Comparison of ENCODE assay signal across 18 mouse cellular contexts in the genomic region with DNA sequence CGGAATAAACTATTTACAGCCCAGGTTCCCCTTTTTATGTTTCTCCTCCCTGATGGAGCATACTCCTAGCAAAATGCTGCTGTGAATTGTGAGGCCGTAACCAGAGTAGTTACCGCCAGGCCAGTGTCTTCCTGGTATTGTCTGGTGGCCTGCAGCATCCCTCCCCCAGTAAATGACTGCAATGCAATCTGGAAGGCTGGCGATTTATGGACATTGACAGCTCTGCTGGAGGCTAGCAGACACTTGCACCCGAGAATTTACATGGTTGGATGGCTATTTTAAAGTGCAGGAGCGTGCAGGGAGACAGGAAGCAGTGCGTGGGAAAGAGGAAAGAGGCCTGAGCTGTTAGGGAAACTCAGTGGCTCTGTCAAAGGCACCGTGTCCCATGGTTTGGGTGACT.
DNase-seq lines count a peak whose midpoint lies in the region; ATAC-seq and TF ChIP-seq lines count a peak whose summit lies in the region.
"Had no signal": no experiment of that assay in that cellular context is flagged by ENCODE, and none has a peak within 500 bp of the region (broad histone marks: within the 10 kb centered on the region; RNA-seq: fewer than 3 reads in every experiment).

No protein-coding gene starts in this region.

- TF ChIP-seq CTCF in lung, postnatal 0 days (IDR thresholded peaks at IDR 0.05), result no peak
- TF ChIP-seq CTCF in lung, adult 2 months (IDR thresholded peaks at IDR 0.05; ENCODE audit: insufficient read depth, low read length), result no peak
- no peak for TF ChIP-seq CTCF in brain, embryonic 14.5 days (IDR thresholded peaks at IDR 0.05; ENCODE audit: borderline replicate concordance, extremely low read depth, insufficient read depth, insufficient read length)

- no peaks in the 10 kb centered on the region for H3K27me3 ChIP-seq in hindbrain, embryonic 15.5 days
- H3K27me3 ChIP-seq in hindbrain, embryonic 10.5 days (ENCODE audit: insufficient read depth, poor library complexity, severe bottlenecking), result no peaks in the 10 kb centered on the region
- no peaks in the 10 kb centered on the region for H3K27me3 ChIP-seq in lung, postnatal 0 days (replicated peaks; ENCODE audit: insufficient read depth, low read length)
- H3K27me3 ChIP-seq in intestine, embryonic 16.5 days (replicated peaks; ENCODE audit: control insufficient read depth, insufficient read depth, low read length), result no peaks in the 10 kb centered on the region
- H3K27me3 ChIP-seq: limb, embryonic 12.5 days; stomach, embryonic 15.5 days had no signal

- 44% methylated on average over 8 of the region's 8 CpGs for WGBS in hindbrain, embryonic 15.5 days
- WGBS in hindbrain, embryonic 10.5 days, result 75% methylated on average over 8 of the region's 8 CpGs
- WGBS in lung, postnatal 0 days, result 63% methylated on average over 8 of the region's 8 CpGs
- 53% methylated on average over 8 of the region's 8 CpGs for WGBS in lung, adult 2 months
- WGBS in intestine, embryonic 16.5 days, result 60% methylated on average over 8 of the region's 8 CpGs

- no peak overlapping the region for H3K4me2 ChIP-seq in hindbrain, embryonic 15.5 days
- no peak overlapping the region for H3K4me2 ChIP-seq in lung, postnatal 0 days (replicated peaks; ENCODE audit: low read depth, low read length)
- no peak overlapping the region for H3K4me2 ChIP-seq in intestine, embryonic 16.5 days (ENCODE audit: low read depth, low read length)
- H3K4me2 ChIP-seq: heart, embryonic 11.5 days; limb, embryonic 12.5 days; stomach, embryonic 15.5 days had no signal

- peaks cover 31% of the 10 kb centered on the region for H3K4me1 ChIP-seq in hindbrain, embryonic 15.5 days (replicated peaks)
- peaks cover 21% of the 10 kb centered on the region for H3K4me1 ChIP-seq in hindbrain, embryonic 10.5 days (replicated peaks)
- H3K4me1 ChIP-seq in lung, postnatal 0 days (ENCODE audit: insufficient read depth, low read depth, low read length), result no peaks in the 10 kb centered on the region
- no peaks in the 10 kb centered on the region for H3K4me1 ChIP-seq in lung, adult 2 months (ENCODE audit: control insufficient read depth, insufficient read depth, low read length)
- no peaks in the 10 kb centered on the region for H3K4me1 ChIP-seq in intestine, embryonic 16.5 days (ENCODE audit: control insufficient read depth, insufficient read depth, low read length)
- H3K4me1 ChIP-seq: stomach, embryonic 15.5 days had no signal

- TF ChIP-seq POLR2A in lung, adult 2 months (IDR thresholded peaks at IDR 0.05; ENCODE audit: borderline replicate concordance, extremely low read depth, low read depth, low read length), result no peak
- TF ChIP-seq POLR2A in brain, embryonic 14.5 days (IDR thresholded peaks at IDR 0.05; ENCODE audit: borderline replicate concordance, extremely low read depth, insufficient read depth, insufficient read length, poor library complexity, severe bottlenecking), result no peak

- no peak for ATAC-seq in hindbrain, embryonic 15.5 days (ENCODE audit: low FRiP score, low read depth)
- peak; percentile 21; the same call in 1 of the 2 replicates for ATAC-seq in lung, postnatal 0 days
- no peak for ATAC-seq in intestine, embryonic 16.5 days
- ATAC-seq: forebrain, embryonic 16.5 days had no signal

- peak overlapping the region; percentile 7; the same call in 1 of the 2 replicates for H3K27ac ChIP-seq in hindbrain, embryonic 15.5 days (replicated peaks)
- H3K27ac ChIP-seq in hindbrain, embryonic 10.5 days, result no peak overlapping the region
- no peak overlapping the region for H3K27ac ChIP-seq in lung, postnatal 0 days (ENCODE audit: low read length)
- H3K27ac ChIP-seq in intestine, embryonic 16.5 days (ENCODE audit: low read length), result no peak overlapping the region
- H3K27ac ChIP-seq: left cerebral cortex, adult 2 months; limb, embryonic 12.5 days; stomach, embryonic 15.5 days had no signal

- no peak overlapping the region for H3K9ac ChIP-seq in hindbrain, embryonic 15.5 days
- no peak overlapping the region for H3K9ac ChIP-seq in lung, postnatal 0 days (replicated peaks; ENCODE audit: low read depth)
- no peak overlapping the region for H3K9ac ChIP-seq in intestine, embryonic 16.5 days (ENCODE audit: low read depth, low read length)
- H3K9ac ChIP-seq: limb, embryonic 12.5 days; stomach, embryonic 15.5 days had no signal

- H3K36me3 ChIP-seq in hindbrain, embryonic 15.5 days, result no peaks in the 10 kb centered on the region
- H3K36me3 ChIP-seq in hindbrain, embryonic 10.5 days, result peaks cover 34% of the 10 kb centered on the region
- no peaks in the 10 kb centered on the region for H3K36me3 ChIP-seq in lung, postnatal 0 days (ENCODE audit: insufficient read depth, low read length)
- no peaks in the 10 kb centered on the region for H3K36me3 ChIP-seq in intestine, embryonic 16.5 days (ENCODE audit: control insufficient read depth, insufficient read depth, low read length)
- H3K36me3 ChIP-seq: stomach, embryonic 15.5 days had no signal

- no peak overlapping the region for H3K4me3 ChIP-seq in hindbrain, embryonic 15.5 days
- no peak overlapping the region for H3K4me3 ChIP-seq in hindbrain, embryonic 10.5 days
- no peak overlapping the region for H3K4me3 ChIP-seq in lung, postnatal 0 days (ENCODE audit: low read depth, low read length)
- no peak overlapping the region for H3K4me3 ChIP-seq in lung, adult 2 months (replicated peaks; ENCODE audit: extremely low read depth, low read depth, low read length)
- H3K4me3 ChIP-seq in intestine, embryonic 16.5 days (ENCODE audit: low read length), result no peak overlapping the region
- H3K4me3 ChIP-seq: left cerebral cortex, adult 2 months; limb, embryonic 12.5 days; stomach, embryonic 15.5 days had no signal

- no peak for DNase-seq in hindbrain, embryonic 10.5 days (ENCODE audit: low spot score)
- no peak for DNase-seq in lung, postnatal 0 days (ENCODE audit: low spot score)
- DNase-seq in lung, adult 2 months, result no peak
- DNase-seq in brain, embryonic 14.5 days (ENCODE audit: low read depth), result peak; percentile 35
- DNase-seq in embryo, embryonic 11.5 days (ENCODE audit: low read depth, low spot score), result peak; percentile 11
- no peak for DNase-seq in gastrocnemius, postnatal 10 days
- DNase-seq: adrenal gland, postnatal 25 days; cerebellum, postnatal 14 days; gastrocnemius, postnatal 25 days; midbrain, embryonic 14.5 days; thymus, postnatal 25 days had no signal

- H3K9me3 ChIP-seq in hindbrain, embryonic 15.5 days, result no peaks in the 10 kb centered on the region
- H3K9me3 ChIP-seq in hindbrain, embryonic 10.5 days, result no peaks in the 10 kb centered on the region
- H3K9me3 ChIP-seq in lung, postnatal 0 days (ENCODE audit: low read length), result no peaks in the 10 kb centered on the region
- no peaks in the 10 kb centered on the region for H3K9me3 ChIP-seq in intestine, embryonic 16.5 days (ENCODE audit: control insufficient read depth, low read length)
- H3K9me3 ChIP-seq: limb, embryonic 12.5 days; stomach, embryonic 15.5 days had no signal

- no peak for TF ChIP-seq EP300 in lung, postnatal 0 days (IDR thresholded peaks at IDR 0.05)

Comparison
In these comparisons a context has a peak if more than half of its experiments do, and no peak if none do; other contexts are left out.
1. DNase-seq: peak in brain, embryonic 14.5 days (single experiment) and embryo, embryonic 11.5 days (single experiment); none in hindbrain, embryonic 10.5 days (single experiment), lung, postnatal 0 days (single experiment), lung, adult 2 months (single experiment) and gastrocnemius, postnatal 10 days (single experiment).